ENCODE assay signal across 7 mouse cellular contexts in the genomic region with DNA sequence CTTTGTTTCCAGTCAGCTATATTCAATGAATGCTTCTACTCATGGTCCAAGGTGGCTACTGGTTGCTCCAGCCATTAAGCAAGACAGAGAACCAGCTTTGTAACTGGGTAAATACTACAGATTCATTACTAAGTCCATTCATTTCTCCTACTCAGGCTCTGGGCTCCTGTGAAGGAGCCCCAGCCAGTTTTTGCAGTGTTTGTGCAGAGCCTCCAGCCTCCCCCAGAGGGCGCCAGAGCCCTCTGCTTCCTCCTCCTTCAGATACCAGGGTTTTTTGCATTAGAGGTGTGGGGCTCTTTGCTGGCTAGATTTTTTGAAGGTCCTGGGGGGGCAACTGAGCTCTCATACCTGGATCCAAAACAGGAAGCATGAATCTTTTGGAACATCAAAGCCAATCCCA. TPM values are rescaled to one million over a fixed set of nuclear protein-coding genes. Genes with fewer than 3 reads are reported as not detected.
DNase-seq lines count a peak whose midpoint lies in the region; ATAC-seq and TF ChIP-seq lines count a peak whose summit lies in the region.

No protein-coding gene starts in this region.

- TF ChIP-seq CTCF in cerebellum, adult 2 months (IDR thresholded peaks at IDR 0.05; ENCODE audit: borderline replicate concordance, insufficient read depth, low read depth, low read length) = peak; percentile 84

- no peaks in the 10 kb centered on the region for H3K4me1 ChIP-seq in cerebellum, adult 2 months (ENCODE audit: control insufficient read depth, insufficient read depth, low read length)
- H3K4me1 ChIP-seq in hindbrain, embryonic 15.5 days (replicated peaks) = no peaks in the 10 kb centered on the region

- no peaks in the 10 kb centered on the region for H3K36me3 ChIP-seq in hindbrain, embryonic 15.5 days

- no peak overlapping the region for H3K4me2 ChIP-seq in hindbrain, embryonic 15.5 days

- no peak overlapping the region for H3K27ac ChIP-seq in cerebellum, adult 2 months (ENCODE audit: insufficient read depth, low read length)
- H3K27ac ChIP-seq in hindbrain, embryonic 15.5 days (replicated peaks) = no peak overlapping the region

- DNase-seq in ZHBTc4 (ENCODE audit: low read depth, low spot score) = peak; percentile 85
- peak; percentile 57 to 73 for DNase-seq in cerebellum, adult 2 months
- peak; percentile 78 to 86 for DNase-seq in left cerebral cortex, adult 18-20 months (ENCODE audit: low spot score in 2 of 2)
- DNase-seq in right cerebral cortex, postnatal 36 days (ENCODE audit: low spot score in 2 of 2) = peak; percentile 55 to 59

- WGBS in cerebellum, adult 2 months = 0% methylated on average over 1 of the region's 1 CpGs
- WGBS in hindbrain, embryonic 15.5 days = 3% methylated on average over 1 of the region's 1 CpGs

- no peaks in the 10 kb centered on the region for H3K27me3 ChIP-seq in cerebellum, adult 2 months (ENCODE audit: control insufficient read depth, insufficient read depth, low read length)
- no peaks in the 10 kb centered on the region for H3K27me3 ChIP-seq in hindbrain, embryonic 15.5 days

- H3K9ac ChIP-seq in hindbrain, embryonic 15.5 days = no peak overlapping the region

- no peak for TF ChIP-seq POLR2A in cerebellum, adult 2 months (IDR thresholded peaks at IDR 0.05; ENCODE audit: borderline replicate concordance, insufficient read depth, low read length)

- no peaks in the 10 kb centered on the region for H3K9me3 ChIP-seq in hindbrain, embryonic 15.5 days

- peak; percentile 85 for ATAC-seq in frontal cortex, adult (ENCODE audit: low TSS enrichment)
- peak; percentile 59; the same call in 1 of the 2 replicates for ATAC-seq in hindbrain, embryonic 15.5 days (ENCODE audit: low FRiP score, low read depth)
- ATAC-seq in megakaryocyte-erythroid progenitor cell, adult 5-6 weeks (replicated peaks; ENCODE audit: low FRiP score, low TSS enrichment, poor library complexity, severe bottlenecking) = peak; percentile 62

- no peak overlapping the region for H3K4me3 ChIP-seq in cerebellum, adult 2 months (replicated peaks; ENCODE audit: insufficient read depth, low read depth, low read length)
- no peak overlapping the region for H3K4me3 ChIP-seq in hindbrain, embryonic 15.5 days

RNA-seq across cellular contexts. Expression of a gene that starts 8.3 kb away (rescaled TPM):
- 0.07 and 0.17 TPM in 2 replicates for polyA plus RNA-seq in cerebellum, adult 2 months (2012; rRNA removed)
- 0.22 and 0.63 TPM in 2 replicates for polyA plus RNA-seq in hindbrain, embryonic 15.5 days (2015; fragmentation: Nextera tagmentation; extraction: Ambion mirVana)
- total RNA-seq in left cerebral cortex, adult 18-20 months (2021) = under 1 TPM; 0.53 to 0.80 TPM
- total RNA-seq in megakaryocyte-erythroid progenitor cell, adult 5-6 weeks (2014; fragmentation: Nextera tagmentation) = 0.22 and 0.48 TPM in 2 replicates
- not detected in 2 replicates for total RNA-seq in megakaryocyte-erythroid progenitor cell, adult 5-6 weeks (2017)

RNA-seq across cellular contexts. Expression of a gene that starts 31.2 kb away (rescaled TPM):
- polyA plus RNA-seq in cerebellum, adult 2 months (2012; rRNA removed) = 1.5 and 3.6 TPM in 2 replicates
- polyA plus RNA-seq in hindbrain, embryonic 15.5 days (2015; fragmentation: Nextera tagmentation; extraction: Ambion mirVana) = 1.0 and 2.3 TPM in 2 replicates
- total RNA-seq in left cerebral cortex, adult 18-20 months (2021) = 10 to 100 TPM in 1 of 2 experiments, 1 to 10 TPM in 1; 6.4 to 12.4 TPM
- 0.76 TPM in 1 of 2 replicates, not detected in the other for total RNA-seq in megakaryocyte-erythroid progenitor cell, adult 5-6 weeks (2014; fragmentation: Nextera tagmentation)
- not detected in 2 replicates for total RNA-seq in megakaryocyte-erythroid progenitor cell, adult 5-6 weeks (2017)

RNA-seq across cellular contexts. Expression of a gene that starts 32.3 kb away (rescaled TPM):
- polyA plus RNA-seq in cerebellum, adult 2 months (2012; rRNA removed) = 7.8 and 8.0 TPM in 2 replicates
- polyA plus RNA-seq in hindbrain, embryonic 15.5 days (2015; fragmentation: Nextera tagmentation; extraction: Ambion mirVana) = 4.7 and 4.8 TPM in 2 replicates
- 10 to 100 TPM in 1 of 2 experiments, 1 to 10 TPM in 1; 8.4 to 10.2 TPM for total RNA-seq in left cerebral cortex, adult 18-20 months (2021)
- total RNA-seq in megakaryocyte-erythroid progenitor cell, adult 5-6 weeks (2014; fragmentation: Nextera tagmentation) = 0.44 and 3.9 TPM in 2 replicates
- 1.3 TPM in 1 of 2 replicates, not detected in the other for total RNA-seq in megakaryocyte-erythroid progenitor cell, adult 5-6 weeks (2017)

RNA-seq across cellular contexts. Expression of a gene that starts 38.5 kb away (rescaled TPM):
- polyA plus RNA-seq in cerebellum, adult 2 months (2012; rRNA removed) = not detected in 2 replicates
- not detected in 2 replicates for polyA plus RNA-seq in hindbrain, embryonic 15.5 days (2015; fragmentation: Nextera tagmentation; extraction: Ambion mirVana)
- not detected for total RNA-seq in left cerebral cortex, adult 18-20 months (2021)
- not detected in 2 replicates for total RNA-seq in megakaryocyte-erythroid progenitor cell, adult 5-6 weeks (2014; fragmentation: Nextera tagmentation)
- total RNA-seq in megakaryocyte-erythroid progenitor cell, adult 5-6 weeks (2017) = not detected in 2 replicates

RNA-seq across cellular contexts. Expression of a gene that starts 51.9 kb away (rescaled TPM):
- 75.1 and 87.0 TPM in 2 replicates for polyA plus RNA-seq in cerebellum, adult 2 months (2012; rRNA removed)
- 45.0 and 52.9 TPM in 2 replicates for polyA plus RNA-seq in hindbrain, embryonic 15.5 days (2015; fragmentation: Nextera tagmentation; extraction: Ambion mirVana)
- total RNA-seq in left cerebral cortex, adult 18-20 months (2021) = 10 to 100 TPM; 53.4 to 58.4 TPM
- not detected in 2 replicates for total RNA-seq in megakaryocyte-erythroid progenitor cell, adult 5-6 weeks (2014; fragmentation: Nextera tagmentation)
- total RNA-seq in megakaryocyte-erythroid progenitor cell, adult 5-6 weeks (2017) = not detected in 2 replicates

Comparison
In these comparisons a context has a peak if more than half of its experiments do, and no peak if none do; other contexts are left out.
1. RNA of a gene that starts 31.2 kb away (total RNA-seq): 6.4 to 12.4 TPM in left cerebral cortex, adult 18-20 months; 0.76 TPM in megakaryocyte-erythroid progenitor cell, adult 5-6 weeks; every median in the first group is over 4 times any median in the second.
2. Peak in every context shown above with its lines, with median percentiles within 50 percentile points of each other: DNase-seq and ATAC-seq.